Mouse (Mus musculus) lung, adult 2 months (tissue): ENCODE data around the gene Ssc4d. TPM values are rescaled to one million over a fixed set of nuclear protein-coding genes. Genes with fewer than 3 reads are reported as not detected.

ENCODE experiments used
- DNase-seq: peaks from one replicate; pipeline ENCODE4 v3.0.0; 2022
- H3K4me1 ChIP-seq: fragments of 200-500 bp; 2 replicates; pipeline ENCODE4 v1.6.1; 2011; ENCODE audit warnings: low read length; ENCODE audit not compliant: control insufficient read depth, insufficient read depth
- H3K4me3 ChIP-seq: fragments of 200-500 bp; replicated peaks from 2 replicates; pipeline ENCODE3; 2011; ENCODE audit warnings: low read depth, mild to moderate bottlenecking, control low read depth, low read length; ENCODE audit errors: extremely low read depth
- CTCF ChIP-seq: fragments of 200-500 bp; IDR thresholded peaks from 2 replicates; pipeline ENCODE4 v1.5.1; 2011; ENCODE audit warnings: mild to moderate bottlenecking, low read length, control low read depth; ENCODE audit not compliant: insufficient read depth
- POLR2A ChIP-seq: fragments of 200-500 bp; IDR thresholded peaks from 2 replicates; pipeline ENCODE4 v1.6.1; 2011; ENCODE audit warnings: low read depth, mild to moderate bottlenecking, control low read depth, low read length, borderline replicate concordance; ENCODE audit errors: extremely low read depth
- WGBS: fragments of 180-500 bp; shearing (Covaris S2); methylation state at CpG from one replicate; pipeline ENCODE4 v1.1.7; 2018; 5-methylcytosine and 5-hydroxymethylcytosine counted together
- polyA plus RNA-seq: library from polyadenylated mRNA; depleted of rRNA; stranded (reverse); fragments of >200 nt; gene quantifications from 2 replicates; pipeline ENCODE4 v1.2.3, GENCODE M21; 2012

Gene Ssc4d
- polyA plus RNA-seq, 1 experiment = 3.6 TPM

DNA sequence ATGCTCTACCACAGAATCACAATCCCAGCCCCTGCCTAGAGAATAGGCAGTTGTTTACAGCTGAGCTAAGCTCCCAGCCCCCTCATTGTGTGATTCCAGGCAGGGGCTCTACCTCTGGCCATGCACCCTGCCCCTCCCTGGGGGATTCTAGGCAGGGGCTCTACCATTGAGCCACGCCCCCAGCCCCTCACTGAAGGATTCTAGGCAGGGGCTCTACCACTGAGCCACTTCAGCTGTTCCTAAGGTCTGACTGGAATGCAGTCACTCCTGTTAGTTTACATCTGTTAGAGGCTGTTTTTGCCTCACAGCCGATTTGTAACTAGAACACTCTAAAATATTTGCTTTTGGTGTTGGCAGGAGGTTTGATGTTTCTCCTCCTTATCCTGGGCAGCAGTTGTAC lies 28.0 kb upstream of the Ssc4d start:
- H3K4me1 ChIP-seq = peaks cover 4% of the 10 kb centered on the region; the same call in 1 of the 2 replicates

GRCm38 (mm10) chr5:136001222-136001621 lies 26.9 kb upstream of the Ssc4d start:
- 88% methylated on average over 6 of the region's 6 CpGs for WGBS
- DNase-seq = no peak
- H3K4me1 ChIP-seq = peaks cover 4% of the 10 kb centered on the region; the same call in 1 of the 2 replicates
- no peak for TF ChIP-seq POLR2A
- no peak for TF ChIP-seq CTCF
- H3K4me3 ChIP-seq = no peak overlapping the region

More for the DNA sequence above, 28.0 kb upstream of the Ssc4d start:
- no peak for DNase-seq
- WGBS = 49% methylated on average over 2 of the region's 2 CpGs
- no peak overlapping the region for H3K4me3 ChIP-seq
- TF ChIP-seq CTCF = no peak
- no peak for TF ChIP-seq POLR2A

DNA sequence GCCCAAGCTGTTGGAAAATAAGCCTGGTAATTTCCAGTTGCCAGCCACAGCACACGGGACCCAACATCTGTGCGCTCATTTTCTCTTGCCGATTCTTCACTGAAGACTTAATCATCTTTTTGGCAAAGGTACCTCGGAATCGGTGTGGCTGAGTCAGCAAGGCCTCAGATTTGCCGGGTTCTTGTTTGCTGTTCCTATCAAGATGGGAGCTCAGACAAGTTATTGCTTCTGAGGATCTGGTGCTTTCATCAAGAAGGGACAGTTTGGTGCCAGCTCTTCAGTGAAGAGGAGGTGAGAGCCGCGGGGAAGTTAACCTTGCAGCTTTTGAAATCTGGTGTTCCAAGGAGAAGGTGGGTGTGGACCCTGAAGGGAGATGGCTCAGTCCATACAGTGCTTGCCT lies 21.8 kb upstream of the Ssc4d start:
- H3K4me1 ChIP-seq = peaks cover 4% of the 10 kb centered on the region; the same call in 1 of the 2 replicates
- TF ChIP-seq POLR2A (no peak), CTCF (no peak)
- no peak for DNase-seq
- 69% methylated on average over 8 of the region's 8 CpGs for WGBS
- no peak overlapping the region for H3K4me3 ChIP-seq

- WGBS = 1% methylated on average over 43 of the region's 47 CpGs
- no peak for TF ChIP-seq CTCF
- peak; percentile 98 for TF ChIP-seq POLR2A
- Histone ChIP-seq H3K4me1 (peaks cover 4% of the 10 kb centered on the region; the same call in 1 of the 2 replicates), H3K4me3 (peak within 1 kb of the TSS; percentile 86)
- peak; percentile 86 for DNase-seq
Observed at GRCm38 (mm10) chr5:135994725-135995687, 20.7 kb upstream of the Ssc4d start, which contains the start of gene Dtx2. Gene Dtx2, plus strand, starts transcription at chr5:135994800.

DNA sequence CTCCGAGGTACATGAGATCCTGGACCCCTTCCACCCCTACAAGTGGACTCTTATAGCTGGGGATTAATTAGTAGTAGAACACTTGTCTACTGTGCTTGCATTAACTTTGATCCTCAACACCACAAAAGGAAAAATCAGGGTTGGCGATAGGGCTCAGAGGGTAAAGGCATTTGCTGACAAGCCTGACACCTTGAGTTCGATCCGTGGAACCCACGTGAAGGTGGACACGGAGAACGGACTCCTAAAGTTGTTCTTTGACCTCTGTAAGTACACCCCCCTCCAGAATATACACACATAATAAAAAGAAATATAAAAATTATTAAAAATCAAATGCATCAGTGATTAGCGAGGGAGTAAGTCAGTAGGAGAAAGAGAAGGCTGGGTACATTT lies 20.0 kb upstream of the Ssc4d start:
- H3K4me3 ChIP-seq = no peak overlapping the region
- DNase-seq = no peak
- WGBS = 59% methylated on average over 8 of the region's 8 CpGs

GRCm38 (mm10) chr5:135993381-135993965 lies 19.1 kb upstream of the Ssc4d start:
- 54% methylated on average over 5 of the region's 5 CpGs for WGBS
- TF ChIP-seq POLR2A (no peak), CTCF (no peak)
- Histone ChIP-seq H3K4me1 (peaks cover 4% of the 10 kb centered on the region; the same call in 1 of the 2 replicates), H3K4me3 (no peak overlapping the region)
- no peak for DNase-seq

More for the DNA sequence above, 20.0 kb upstream of the Ssc4d start:
- no peak for TF ChIP-seq POLR2A
- no peak for TF ChIP-seq CTCF
- peaks cover 4% of the 10 kb centered on the region; the same call in 1 of the 2 replicates for H3K4me1 ChIP-seq

GRCm38 (mm10) chr5:135990601-135991000 lies 16.3 kb upstream of the Ssc4d start:
- no peak for DNase-seq
- WGBS = 52% methylated on average over 5 of the region's 5 CpGs
- no peak overlapping the region for H3K4me3 ChIP-seq
- no peak for TF ChIP-seq CTCF
- H3K4me1 ChIP-seq = peaks cover 4% of the 10 kb centered on the region; the same call in 1 of the 2 replicates

DNA sequence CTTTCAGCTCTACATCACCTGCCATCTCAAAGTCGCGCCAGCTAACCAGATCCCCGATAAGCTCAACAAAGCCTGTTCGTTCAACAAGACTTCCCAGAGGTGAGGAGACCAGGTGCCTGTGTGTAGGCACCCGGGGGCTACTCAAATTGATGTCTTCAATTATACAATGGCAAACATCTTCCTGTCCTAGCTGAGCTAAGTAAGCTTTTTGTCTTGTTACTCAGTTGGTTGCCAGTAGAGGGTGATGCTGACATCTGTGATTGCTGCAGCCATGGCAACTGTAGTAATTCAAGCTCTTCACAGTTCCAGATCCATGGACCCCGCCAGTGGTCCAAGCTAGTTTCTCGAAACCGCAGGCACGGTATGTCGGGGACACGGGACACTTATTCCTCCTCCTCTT lies 12.9 kb upstream of the Ssc4d start:
- no peak overlapping the region for H3K4me3 ChIP-seq
- TF ChIP-seq POLR2A = no peak
- no peak for TF ChIP-seq CTCF
- no peak for DNase-seq
- no peaks in the 10 kb centered on the region for H3K4me1 ChIP-seq
- WGBS = 49% methylated on average over 11 of the region's 11 CpGs

DNA sequence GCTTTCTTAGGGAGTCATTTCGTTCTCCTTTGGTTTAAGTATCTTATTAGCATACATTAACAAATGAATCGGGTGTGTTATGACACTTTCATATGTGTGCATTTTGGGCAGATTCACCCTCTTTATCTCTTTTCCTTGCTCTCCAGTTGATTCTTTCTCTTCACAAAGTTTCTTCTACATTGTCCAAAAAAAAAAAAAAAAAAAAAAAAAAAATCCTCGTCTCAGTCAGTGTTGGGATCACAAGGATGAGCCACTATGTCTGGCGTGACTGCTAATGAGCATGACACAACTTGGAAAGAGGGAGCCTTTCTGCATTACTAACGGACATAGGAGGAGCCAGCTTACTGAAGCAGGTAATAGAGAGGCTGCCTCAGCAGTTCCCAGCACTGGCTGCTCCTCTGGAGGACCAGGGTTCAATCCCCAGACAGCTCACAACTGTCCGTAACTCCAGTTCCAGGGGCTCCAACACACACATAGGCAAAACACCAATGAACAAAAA lies 10.3 kb upstream of the Ssc4d start:
- H3K4me1 ChIP-seq = no peaks in the 10 kb centered on the region
- TF ChIP-seq POLR2A (no peak), CTCF (no peak)
- H3K4me3 ChIP-seq = no peak overlapping the region
- DNase-seq = no peak
- WGBS = 74% methylated on average over 6 of the region's 6 CpGs

GRCm38 (mm10) chr5:135982398-135982797 lies 8.1 kb upstream of the Ssc4d start:
- peak; percentile 59 for DNase-seq
- H3K4me3 ChIP-seq = no peak overlapping the region
- peak; percentile 97 for TF ChIP-seq CTCF
- TF ChIP-seq POLR2A = no peak
- WGBS = 24% methylated on average over 6 of the region's 6 CpGs
- no peaks in the 10 kb centered on the region for H3K4me1 ChIP-seq
